Mouse (Mus musculus) ovary, postnatal 10 days (tissue): Measurements from ENCODE around the gene Hoxd11.

Source experiments
- DNase-seq: peaks from one replicate; pipeline ENCODE4 v3.0.0; 2022; ENCODE audit warnings: low spot score

The Hoxd11 gene

GRCm38 (mm10) chr2:74666411-74666810 is 12.9 kb upstream of the Hoxd11 start:
- DNase-seq: no peak

- no peak for DNase-seq
These were observed 12.0 kb upstream of the Hoxd11 start for GRCm38 (mm10) chr2:74667191-74667841.

GRCm38 (mm10) chr2:74667842-74668357 is 11.5 kb upstream of the Hoxd11 start, which contains the start of gene Hoxd13:
Gene Hoxd13, plus strand, starts transcription at chr2:74668310.
- DNase-seq: no peak

DNA sequence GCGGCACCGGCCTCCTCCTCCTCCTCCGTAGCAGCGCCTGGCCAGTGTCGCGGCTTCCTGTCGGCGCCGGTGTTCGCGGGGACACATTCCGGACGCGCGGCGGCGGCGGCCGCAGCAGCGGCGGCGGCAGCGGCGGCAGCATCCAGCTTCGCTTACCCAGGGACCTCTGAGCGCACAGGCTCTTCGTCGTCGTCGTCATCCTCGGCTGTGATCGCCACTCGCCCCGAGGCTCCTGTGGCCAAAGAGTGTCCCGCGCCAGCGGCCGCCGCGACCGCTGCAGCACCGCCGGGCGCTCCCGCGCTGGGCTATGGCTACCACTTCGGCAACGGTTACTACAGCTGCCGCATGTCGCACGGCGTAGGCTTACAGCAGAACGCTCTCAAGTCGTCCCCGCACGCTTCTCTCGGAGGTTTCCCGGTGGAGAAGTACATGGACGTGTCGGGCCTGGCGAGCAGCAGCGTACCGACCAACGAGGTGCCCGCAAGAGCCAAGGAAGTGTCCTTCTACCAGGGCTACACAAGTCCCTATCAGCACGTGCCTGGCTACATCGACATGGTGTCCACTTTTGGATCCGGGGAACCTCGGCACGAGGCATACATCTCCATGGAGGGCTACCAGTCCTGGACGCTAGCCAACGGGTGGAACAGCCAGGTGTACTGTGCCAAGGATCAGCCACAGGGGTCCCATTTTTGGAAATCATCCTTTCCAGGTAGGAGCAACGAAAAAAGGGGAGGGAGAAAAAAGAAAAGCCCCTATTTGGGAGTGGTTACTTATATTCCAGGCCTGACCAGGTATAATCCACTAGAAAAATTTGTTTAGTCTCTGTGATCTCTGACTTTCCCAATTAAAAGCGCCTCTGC is 10.8 kb upstream of the Hoxd11 start:
- no peak for DNase-seq

- no peak for DNase-seq
These were observed 10.2 kb upstream of the Hoxd11 start for GRCm38 (mm10) chr2:74669230-74669578.

GRCm38 (mm10) chr2:74669650-74670235 is 9.6 kb upstream of the Hoxd11 start:
- DNase-seq: no peak

- DNase-seq: no peak
These were observed 8.6 kb upstream of the Hoxd11 start for GRCm38 (mm10) chr2:74670632-74671188.

DNA sequence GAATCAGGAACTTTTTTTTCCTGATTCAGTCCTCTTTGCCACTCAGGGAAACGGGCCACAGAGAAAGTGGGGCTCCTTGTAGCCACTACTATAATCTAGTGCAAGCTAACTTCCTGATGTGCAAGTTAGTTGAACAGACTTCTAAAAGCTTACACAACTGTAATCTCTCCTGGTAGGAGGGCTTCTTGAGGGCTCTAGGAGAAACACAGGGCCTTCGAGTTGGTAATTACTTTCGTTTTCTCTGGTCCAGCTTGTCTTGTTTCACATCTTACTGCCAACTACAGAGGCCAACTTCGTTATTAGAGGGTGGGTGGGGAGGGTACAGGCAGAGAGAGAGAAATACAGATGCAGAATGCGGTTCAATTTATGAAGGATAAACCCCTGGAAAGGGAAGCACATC is 7.5 kb upstream of the Hoxd11 start:
- DNase-seq: no peak

GRCm38 (mm10) chr2:74672481-74673362 is 6.6 kb upstream of the Hoxd11 start:
- DNase-seq: no peak

- DNase-seq: no peak
These were observed 5.4 kb upstream of the Hoxd11 start for GRCm38 (mm10) chr2:74673835-74674425.

DNA sequence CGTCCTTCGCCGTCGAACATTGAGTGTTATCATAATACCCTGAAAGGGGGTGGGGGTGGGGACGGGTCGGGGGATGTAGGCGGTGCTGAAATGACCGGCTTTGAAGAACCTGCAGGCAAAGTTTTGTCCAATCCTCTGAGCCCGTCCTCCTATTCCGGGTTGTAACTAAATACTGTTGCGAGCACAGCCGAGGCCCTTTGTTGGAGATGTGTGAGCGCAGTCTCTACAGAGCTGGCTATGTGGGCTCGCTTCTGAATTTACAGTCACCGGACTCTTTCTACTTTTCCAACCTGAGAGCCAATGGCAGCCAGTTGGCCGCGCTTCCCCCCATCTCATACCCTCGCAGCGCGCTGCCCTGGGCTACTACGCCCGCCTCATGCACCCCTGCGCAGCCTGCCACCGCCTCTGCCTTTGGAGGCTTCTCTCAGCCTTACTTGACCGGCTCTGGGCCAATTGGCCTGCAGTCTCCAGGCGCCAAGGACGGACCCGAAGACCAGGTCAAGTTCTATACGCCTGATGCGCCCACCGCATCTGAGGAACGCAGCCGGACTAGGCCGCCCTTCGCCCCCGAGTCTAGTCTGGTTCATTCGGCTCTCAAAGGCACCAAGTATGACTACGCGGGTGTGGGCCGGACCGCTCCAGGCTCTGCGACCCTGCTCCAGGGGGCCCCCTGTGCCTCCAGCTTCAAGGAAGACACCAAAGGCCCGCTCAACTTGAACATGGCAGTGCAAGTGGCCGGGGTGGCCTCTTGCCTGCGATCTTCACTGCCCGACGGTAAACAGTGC is 4.3 kb upstream of the Hoxd11 start, which contains the start of gene Hoxd12:
TSS of gene Hoxd12 (plus strand) at position 133 of the 785 bp plus-strand sequence.
- no peak for DNase-seq

GRCm38 (mm10) chr2:74675666-74676282 is 3.6 kb upstream of the Hoxd11 start:
- DNase-seq: no peak

DNA sequence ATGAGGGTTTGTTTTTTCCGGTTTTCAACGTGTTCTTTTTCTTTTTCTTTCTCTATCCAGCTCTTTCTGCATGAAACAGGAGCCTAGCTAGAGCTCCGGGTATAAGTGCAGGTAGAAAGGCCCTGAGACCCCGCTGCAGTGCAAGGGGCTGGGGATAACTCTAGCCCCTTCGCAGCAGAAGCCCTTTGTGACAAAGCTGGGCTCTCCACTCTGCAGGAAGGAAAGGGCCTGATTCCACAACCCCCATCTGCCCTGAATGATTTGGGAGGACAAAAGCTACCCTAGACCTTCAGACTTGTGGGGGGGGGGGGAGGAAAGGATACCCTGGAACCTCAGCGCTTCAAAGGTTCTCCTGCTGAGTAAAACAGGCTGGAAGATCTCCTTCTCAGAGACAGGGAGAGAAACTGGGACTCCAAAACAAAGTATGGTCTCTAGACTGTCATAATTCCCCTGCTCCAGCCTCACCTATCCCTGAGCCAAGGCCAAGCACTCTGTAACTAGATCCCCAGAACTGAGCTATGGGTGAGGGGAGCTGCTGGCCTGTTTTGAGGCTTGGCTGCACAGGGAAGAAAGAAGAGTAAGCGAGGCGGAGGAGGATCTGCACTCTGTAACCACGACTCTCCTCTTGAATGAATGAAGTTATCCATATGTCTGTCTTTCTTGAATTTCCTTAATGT is 2.8 kb upstream of the Hoxd11 start:
- DNase-seq: no peak

GRCm38 (mm10) chr2:74677106-74677505 is 2.3 kb upstream of the Hoxd11 start:
- no peak for DNase-seq

DNA sequence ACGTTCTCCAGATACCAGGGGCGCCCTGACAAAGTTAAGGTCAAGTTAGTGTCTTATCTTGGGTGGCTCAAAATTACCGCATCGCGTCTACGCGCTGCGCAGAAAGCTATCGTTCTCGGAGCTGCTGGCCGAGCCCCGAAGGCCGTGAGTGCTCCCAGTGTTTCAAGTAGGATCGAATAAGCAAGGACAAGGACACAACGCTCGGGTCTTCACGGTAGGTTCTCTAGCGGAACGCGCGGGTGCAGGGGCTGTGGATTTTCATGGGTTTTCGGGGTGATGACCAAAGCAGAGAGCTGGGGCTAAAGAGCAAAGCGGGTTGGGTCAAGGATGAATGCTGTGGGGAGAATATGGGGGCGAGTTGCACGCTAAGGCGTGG is 227 bp downstream of the Hoxd11 start:
- DNase-seq: no peak

- no peak for DNase-seq
These were observed 623 bp downstream of the Hoxd11 start for GRCm38 (mm10) chr2:74679980-74680379.

GRCm38 (mm10) chr2:74680561-74681398 is 1.4 kb downstream of the Hoxd11 start:
- no peak for DNase-seq
